Mouse (Mus musculus): Measurements from ENCODE around the gene Zbtb7a.

DNA sequence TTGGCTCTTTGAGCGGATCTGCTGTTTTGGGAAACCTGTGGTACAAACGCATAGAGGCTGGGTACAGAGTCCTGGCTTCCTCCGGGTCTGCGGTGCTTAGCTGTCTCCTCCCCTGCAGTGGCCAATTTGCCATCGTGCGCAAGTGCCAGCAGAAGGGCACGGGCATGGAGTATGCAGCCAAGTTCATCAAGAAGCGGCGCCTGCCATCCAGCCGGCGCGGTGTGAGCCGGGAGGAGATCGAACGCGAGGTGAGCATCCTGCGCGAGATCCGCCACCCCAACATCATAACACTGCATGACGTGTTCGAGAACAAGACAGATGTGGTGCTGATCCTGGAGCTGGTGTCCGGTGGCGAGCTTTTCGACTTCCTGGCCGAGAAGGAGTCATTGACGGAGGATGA lies 54.8 kb downstream of the Zbtb7a start:
- TF ChIP-seq CTCF (IDR thresholded peaks at IDR 0.05; ENCODE audit: low read depth) (no peak), EP300 (IDR thresholded peaks at IDR 0.05; ENCODE audit: low read depth) (no peak)

All from heart, postnatal 0 days (tissue).